Mouse (Mus musculus) liver, postnatal 0 days (tissue): ENCODE data around the gene Col4a5.

Source experiments
- CTCF ChIP-seq: sonication (generic); IDR thresholded peaks from 2 replicates; pipeline ENCODE4 v1.5.1; 2016; ENCODE audit warnings: antibody characterized with exemption, low read depth
- EP300 ChIP-seq: IDR thresholded peaks from 2 replicates; pipeline ENCODE4 v1.6.1; 2016; ENCODE audit warnings: antibody characterized with exemption, low read depth, mild to moderate bottlenecking

- TF ChIP-seq EP300 (no peak), CTCF (no peak)
These were observed 58.3 kb downstream of the Col4a5 start for GRCm38 (mm10) chrX:141533447-141533846.
